Mouse (Mus musculus): ENCODE results near the gene Ttc39b.

Ttc39b gene

DNA sequence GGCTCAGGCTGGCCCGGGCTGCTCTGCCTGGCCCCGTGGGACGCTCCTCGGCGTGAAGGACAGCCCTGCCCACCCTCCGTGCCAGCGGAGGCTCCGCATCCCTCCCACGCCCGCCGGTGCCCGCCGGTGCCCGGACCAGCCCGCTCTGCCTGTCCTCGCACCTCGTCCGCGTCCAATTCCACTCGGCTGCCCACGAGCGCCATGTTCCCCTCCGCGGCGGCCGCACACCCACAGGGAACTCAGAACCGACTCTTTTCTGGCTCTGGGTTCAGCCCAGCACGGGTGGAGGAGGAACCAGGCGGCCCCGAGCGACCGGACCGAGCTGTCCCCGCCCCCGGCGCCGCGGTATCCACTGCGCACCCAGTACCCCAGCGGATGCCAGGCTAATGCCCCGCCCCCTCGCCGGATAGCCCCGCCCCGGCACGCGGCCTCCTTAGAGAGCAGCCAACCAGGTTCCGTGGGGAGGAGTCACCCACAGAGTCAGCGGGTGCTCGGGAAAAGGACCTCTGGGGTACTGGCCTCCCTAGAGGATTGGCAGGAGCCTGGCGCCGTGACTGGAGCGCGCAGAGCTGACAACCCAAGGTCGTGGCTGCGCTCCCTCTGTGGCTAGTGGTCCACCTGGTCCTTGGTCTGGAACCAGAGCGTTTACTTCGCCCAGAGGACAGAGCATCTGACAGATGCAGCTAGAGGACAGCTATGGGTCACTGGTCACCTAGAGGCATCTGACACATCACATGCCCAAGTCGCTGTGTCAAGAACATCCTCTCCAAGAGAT lies at the start of gene Ttc39b:
Gene Ttc39b (minus strand): TSS at position 346 of the 775 bp plus-strand sequence.
- DNase-seq (ENCODE audit: low spot score in 2 of 2) = peak; percentile 95 to 99

DNA sequence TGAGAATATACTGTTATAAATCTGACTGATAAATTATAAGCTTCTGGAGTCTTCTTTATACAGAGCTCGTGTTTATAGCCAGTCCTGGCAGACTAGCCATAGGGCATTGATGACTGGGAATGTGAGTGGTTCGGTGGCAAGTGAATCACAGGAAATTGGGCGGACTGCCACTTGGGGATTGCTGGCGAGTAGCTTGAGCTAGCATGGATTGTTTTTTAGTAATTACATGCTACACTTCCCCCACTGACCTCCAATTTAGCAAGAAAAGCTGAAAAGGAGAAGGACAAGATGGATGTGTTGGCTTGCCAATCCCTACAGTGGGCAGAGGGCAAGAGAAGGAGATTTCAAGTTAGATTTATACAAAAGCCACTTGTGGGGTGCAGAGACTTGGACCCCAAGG lies 49.3 kb upstream of the Ttc39b start:
- DNase-seq (ENCODE audit: low spot score in 2 of 2) = no peak

DNA sequence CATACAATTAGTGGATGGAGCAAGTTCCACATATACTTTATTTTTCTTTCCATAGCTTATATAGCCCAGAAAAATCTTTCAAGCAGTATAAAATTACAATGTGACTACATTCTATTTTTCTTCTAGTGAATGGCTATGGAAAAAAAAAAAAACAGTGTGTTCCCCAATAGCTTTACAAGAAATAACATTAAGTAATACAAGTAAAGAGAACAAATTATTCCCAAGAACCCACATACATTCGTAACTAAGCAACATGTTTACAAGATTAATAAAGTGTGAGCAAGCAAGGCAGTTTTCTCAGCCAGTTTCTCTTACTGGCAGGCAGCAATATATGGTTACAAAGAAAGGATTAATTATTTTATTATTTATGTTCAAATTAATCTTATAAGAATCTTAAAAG lies 33.7 kb upstream of the Ttc39b start:
- no peak for DNase-seq (ENCODE audit: low spot score in 2 of 2)

DNA sequence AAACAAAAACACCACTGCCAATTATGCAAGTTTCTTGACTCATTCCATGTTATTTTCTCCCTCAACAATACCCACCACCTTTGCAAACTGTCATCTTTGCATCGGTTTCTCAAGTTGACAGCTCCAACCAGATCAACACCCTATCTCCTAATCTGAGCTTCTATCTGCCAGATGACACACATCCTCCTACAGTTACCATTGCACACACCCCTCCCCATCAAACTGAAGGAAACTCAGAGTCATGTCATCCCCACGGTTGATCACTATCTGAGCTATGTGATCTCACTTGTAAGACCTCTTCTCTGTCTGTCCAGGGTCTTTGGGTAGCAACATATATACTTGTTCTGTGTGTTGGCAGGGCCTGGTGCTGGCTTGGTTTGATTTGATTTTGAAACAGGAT lies 30.7 kb upstream of the Ttc39b start:
- DNase-seq (ENCODE audit: low spot score in 2 of 2) = no peak

- no peak for DNase-seq (ENCODE audit: low spot score in 2 of 2)
These were observed 29.9 kb upstream of the Ttc39b start for GRCm38 (mm10) chr4:83353949-83354348.

GRCm38 (mm10) chr4:83353276-83353675 lies 29.2 kb upstream of the Ttc39b start:
- no peak for DNase-seq (ENCODE audit: low spot score in 2 of 2)

DNA sequence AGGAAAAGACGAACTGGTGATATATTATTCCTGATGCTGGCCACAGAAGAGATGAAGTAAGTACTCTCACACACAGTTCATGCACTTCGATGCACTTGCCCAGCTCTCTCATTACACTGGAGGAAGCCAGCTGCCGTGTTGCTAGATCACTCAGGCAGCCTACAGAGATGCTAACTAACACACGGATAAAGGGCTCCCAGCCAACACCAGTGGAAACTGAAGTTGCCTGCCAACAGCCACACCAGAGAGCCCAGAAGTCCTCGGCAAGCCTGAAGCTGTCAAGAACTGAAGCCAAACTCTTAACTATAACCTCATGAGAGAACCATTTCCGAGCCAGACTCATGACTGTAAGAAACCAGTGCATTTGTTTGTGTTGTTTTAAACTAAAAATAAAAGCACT lies 26.7 kb upstream of the Ttc39b start:
- peak; percentile 74 to 79 for DNase-seq (ENCODE audit: low spot score in 2 of 2)

DNA sequence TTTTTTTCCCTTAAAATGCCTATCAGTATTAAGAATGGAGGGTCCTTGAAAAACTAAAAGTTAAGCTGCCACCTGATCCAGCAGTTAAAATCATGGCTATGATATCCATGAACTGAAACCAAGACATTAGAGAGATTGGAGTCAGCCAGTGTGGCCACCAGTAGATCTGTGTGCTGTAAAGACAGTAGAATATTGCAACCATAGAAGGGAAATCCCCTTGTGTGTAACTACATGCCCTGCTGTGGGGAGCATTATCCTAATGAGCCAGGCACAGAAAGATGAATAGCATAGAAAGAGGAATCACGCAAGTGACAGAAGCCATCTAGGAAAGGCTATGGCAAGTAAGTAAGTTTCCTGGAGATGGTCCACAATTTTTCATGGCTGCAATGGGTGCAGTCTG lies 24.9 kb upstream of the Ttc39b start:
- no peak for DNase-seq (ENCODE audit: low spot score in 2 of 2)

GRCm38 (mm10) chr4:83343895-83344294 lies 19.8 kb upstream of the Ttc39b start:
- no peak for DNase-seq (ENCODE audit: low spot score in 2 of 2)

GRCm38 (mm10) chr4:83343146-83343823 lies 19.2 kb upstream of the Ttc39b start:
- no peak for DNase-seq (ENCODE audit: low spot score in 2 of 2)

DNA sequence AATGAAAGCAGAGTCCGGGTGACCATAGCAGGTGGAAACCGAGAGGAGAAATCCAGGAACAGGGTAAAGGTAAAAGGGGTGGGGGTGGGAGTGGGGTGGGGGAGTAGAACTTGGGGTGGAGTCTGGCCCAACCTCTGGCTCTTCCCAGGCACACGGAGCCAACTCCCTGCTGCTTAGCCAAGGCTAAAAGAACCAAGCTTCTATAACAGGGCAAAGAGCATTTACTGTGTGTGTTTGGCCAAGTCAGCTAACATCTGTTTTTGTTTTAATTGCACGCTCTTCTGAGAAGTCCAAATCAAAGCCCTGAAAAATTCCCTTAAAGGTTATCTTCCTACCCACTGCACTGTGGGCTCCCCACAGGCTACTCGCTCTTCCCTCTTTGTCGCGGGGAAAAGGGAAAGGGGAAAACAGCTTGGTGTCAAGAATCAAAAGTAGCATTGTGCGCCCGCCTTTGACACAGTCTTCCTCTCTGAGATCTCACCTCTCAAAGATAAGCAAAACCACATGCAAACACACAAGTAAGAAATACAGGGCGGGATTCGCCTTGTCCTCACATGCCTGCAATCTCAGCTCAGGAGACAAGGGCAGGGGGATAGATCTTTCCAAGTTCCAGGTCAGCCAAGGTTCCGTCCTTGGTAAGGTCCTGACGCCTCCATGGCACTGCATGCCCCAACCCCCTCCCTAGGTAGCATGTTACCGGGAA lies 18.4 kb upstream of the Ttc39b start:
- DNase-seq (ENCODE audit: low spot score in 2 of 2) = no peak

- DNase-seq (ENCODE audit: low spot score in 2 of 2) = no peak
These were observed 15.3 kb upstream of the Ttc39b start for GRCm38 (mm10) chr4:83339393-83339792.

DNA sequence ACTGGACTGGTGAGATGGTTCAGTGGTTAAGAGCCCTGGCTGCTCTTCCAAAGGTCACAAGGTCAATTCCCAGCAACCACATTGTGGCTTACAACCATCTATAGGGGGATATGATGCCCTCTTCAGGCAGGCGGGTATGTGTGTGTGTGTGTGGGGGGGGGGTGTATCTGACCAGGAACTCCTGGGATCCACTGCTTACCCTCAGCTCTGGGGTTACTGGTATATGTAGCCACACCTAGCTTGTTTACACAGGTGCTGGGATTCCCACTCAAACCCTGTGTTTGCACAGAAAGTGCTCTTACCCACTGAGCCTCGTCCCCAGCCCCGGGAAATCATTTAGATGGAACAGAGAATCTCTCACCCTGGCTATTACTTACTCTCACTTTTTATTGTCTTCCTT lies 13.7 kb upstream of the Ttc39b start:
- no peak for DNase-seq (ENCODE audit: low spot score in 2 of 2)

- DNase-seq (ENCODE audit: low spot score in 2 of 2) = no peak
These were observed 6.3 kb upstream of the Ttc39b start for GRCm38 (mm10) chr4:83330369-83330768.

GRCm38 (mm10) chr4:83329615-83330014 lies 5.6 kb upstream of the Ttc39b start:
- DNase-seq (ENCODE audit: low spot score in 2 of 2) = no peak

- no peak for DNase-seq (ENCODE audit: low spot score in 2 of 2)
These were observed 4.2 kb upstream of the Ttc39b start for GRCm38 (mm10) chr4:83328026-83328945.

DNA sequence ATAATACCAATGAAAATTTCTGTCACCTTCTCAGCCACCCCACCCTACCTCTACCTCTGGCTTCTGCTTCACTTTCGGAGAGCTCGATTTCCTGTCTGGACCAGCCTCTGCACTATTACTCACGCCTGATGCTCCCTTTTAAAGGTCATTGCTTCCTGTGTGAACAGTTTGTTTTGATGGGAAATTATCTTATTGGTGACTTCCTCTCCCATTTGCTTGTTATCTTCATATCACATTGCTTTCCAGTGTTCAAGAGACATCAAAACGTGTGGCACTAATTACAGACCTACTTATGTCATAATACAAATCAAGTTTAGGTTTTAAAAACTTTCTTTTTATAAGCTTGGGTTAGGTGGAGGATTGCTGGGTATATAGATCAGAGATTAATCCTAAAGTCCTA lies 3.5 kb upstream of the Ttc39b start:
- no peak for DNase-seq (ENCODE audit: low spot score in 2 of 2)

- no peak for DNase-seq (ENCODE audit: low spot score in 2 of 2)
These were observed 1.3 kb upstream of the Ttc39b start for GRCm38 (mm10) chr4:83325366-83325765.

- peak; percentile 65 to 80 for DNase-seq (ENCODE audit: low spot score in 2 of 2)
These were observed 703 bp downstream of the Ttc39b start for GRCm38 (mm10) chr4:83323201-83323903.

DNA sequence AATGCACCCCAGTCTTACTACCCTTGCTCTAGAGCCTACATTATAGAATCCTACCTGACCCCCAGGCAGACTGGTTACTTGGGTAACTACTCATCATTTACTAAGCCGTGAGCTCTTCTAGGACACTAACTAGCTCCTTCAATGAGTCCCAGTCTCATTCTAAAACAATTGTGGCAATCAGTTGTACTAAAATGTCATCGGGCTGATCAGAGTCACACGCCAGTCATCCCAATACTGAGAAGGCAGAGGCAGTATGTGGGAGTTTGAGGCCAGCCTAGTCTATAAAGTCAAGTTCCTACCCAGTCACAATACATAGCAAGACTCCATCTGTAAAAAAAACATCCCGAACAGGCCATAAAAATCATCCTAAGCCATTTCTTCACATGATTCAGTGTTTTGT lies 4.3 kb downstream of the Ttc39b start:
- no peak for DNase-seq (ENCODE audit: low spot score in 2 of 2)

- no peak for DNase-seq (ENCODE audit: low spot score in 2 of 2)
These were observed 5.3 kb downstream of the Ttc39b start for GRCm38 (mm10) chr4:83318758-83319157.
